Mouse (Mus musculus) Patski (cell line): ENCODE measurements around the gene Agrn. TPM values are rescaled to one million over a fixed set of nuclear protein-coding genes. Genes with fewer than 3 reads are reported as not detected.
A peak's percentile ranks its signal among the peaks of the same experiment; 100 is the strongest.

Experiments
- ATAC-seq: fragments of 100-300 bp; one replicate; pipeline ENCODE4 v1.8.0; 2021
- CTCF ChIA-PET: fragments of 350-600 bp; sonication (Branson Sonifier 250); formaldehyde crosslinking; loops from one replicate; lab custom pipeline; 2022; ENCODE audit warnings: inconsistent platforms; lab: Charles Lee
- POLR2A ChIA-PET: fragments of 350-600 bp; sonication (Branson Sonifier 250); formaldehyde crosslinking; loops from one replicate; lab custom pipeline; 2022; ENCODE audit warnings: antibody characterized with exemption, inconsistent platforms; lab: Charles Lee
- DNase-seq: peaks from one replicate; pipeline ENCODE4 v3.0.0-alpha.2; 2011; ENCODE audit warnings: low read depth, low spot score
- H3K27me3 ChIP-seq: fragments of 371-371 bp; one replicate; pipeline ENCODE4 v1.5.1; 2021
- CTCF ChIP-seq: fragments of 100-300 bp; IDR thresholded peaks from one replicate; pipeline ENCODE4 v1.5.1; 2021
- in situ Hi-C: fragments of 300-500 bp; cut with MboI; formaldehyde crosslinking; loops from 3 replicates; pipeline ENCODE4 v1.11.1; 2018; ENCODE audit warnings: low pct_unique_long_range_greater_than_20kb, mixed read lengths
- polyA plus RNA-seq: library from polyadenylated mRNA; unstranded; gene quantifications from one replicate; pipeline ENCODE4 v1.2.3, GENCODE M21; 2021

The Agrn gene
- polyA plus RNA-seq, result 166 TPM

DNA sequence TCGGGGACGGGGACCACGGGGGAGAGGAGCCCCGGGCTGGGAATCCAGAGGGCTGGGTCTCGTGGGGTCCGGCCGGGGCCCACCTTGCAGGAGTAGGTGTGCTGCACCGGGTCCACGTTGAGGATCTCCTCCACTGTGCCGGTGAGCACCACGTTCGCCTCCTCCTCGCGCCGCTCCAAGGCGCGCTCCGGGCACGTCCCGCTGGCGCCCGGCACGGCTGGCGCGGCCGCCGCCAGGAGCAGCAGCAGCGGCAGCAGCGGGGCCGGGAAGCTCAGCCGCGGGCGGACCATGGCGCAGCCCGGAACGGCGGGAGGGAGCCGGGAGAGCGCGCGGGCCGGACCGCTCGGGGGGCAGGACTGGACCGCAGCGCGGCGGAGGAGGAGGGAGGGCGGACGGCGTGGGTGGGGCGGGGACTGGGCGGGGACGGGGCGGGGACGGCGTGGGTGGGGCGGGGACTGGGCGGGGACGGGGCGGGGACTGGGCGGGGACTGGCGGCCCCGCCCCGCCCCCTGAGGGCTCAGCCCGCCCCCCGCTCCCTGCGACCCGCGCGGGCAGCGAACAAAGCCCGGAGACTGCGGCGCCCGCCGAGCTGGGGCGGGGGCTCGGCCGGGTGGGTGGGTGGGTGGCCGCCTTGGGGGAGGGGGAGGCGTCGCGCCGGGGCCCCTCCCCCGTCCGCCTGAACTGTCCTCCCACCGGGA lies at the start of gene Agrn:
TSS of gene Agrn (minus strand) at position 358 of the 698 bp plus-strand sequence.
- H3K27me3 ChIP-seq, result no peaks in the 10 kb centered on the region
- ATAC-seq, result peak; percentile 37
- TF ChIP-seq CTCF, result no peak
- CTCF ChIA-PET, result no interaction called here
- no peak for DNase-seq
- POLR2A ChIA-PET, result interaction anchor here (0.7 kb wide), 1 partner anchor 115 kb away, joined by 3 read pairs; no protein-coding TSS in a partner anchor
- in situ Hi-C loops, result no loop called here

- CTCF ChIA-PET, result no interaction called here
- no peak for TF ChIP-seq CTCF
- DNase-seq, result no peak
- H3K27me3 ChIP-seq, result no peaks in the 10 kb centered on the region
- in situ Hi-C loops, result no loop called here
- POLR2A ChIA-PET, result no interaction called here
- ATAC-seq, result no peak
Observed at GRCm38 (mm10) chr4:156236651-156237447, 39.6 kb upstream of the Agrn start.

GRCm38 (mm10) chr4:156235808-156236533 lies 38.7 kb upstream of the Agrn start, which contains the start of gene Noc2l:
Gene Noc2l, plus strand, starts transcription at chr4:156236010.
- ChIA-PET POLR2A (no interaction called here), CTCF (no interaction called here)
- ATAC-seq (no peak), DNase-seq (no peak)
- in situ Hi-C loops, result no loop called here
- TF ChIP-seq CTCF, result no peak
- no peaks in the 10 kb centered on the region for H3K27me3 ChIP-seq

- no peak for TF ChIP-seq CTCF
Observed at GRCm38 (mm10) chr4:156235360-156235770, 38.1 kb upstream of the Agrn start.

DNA sequence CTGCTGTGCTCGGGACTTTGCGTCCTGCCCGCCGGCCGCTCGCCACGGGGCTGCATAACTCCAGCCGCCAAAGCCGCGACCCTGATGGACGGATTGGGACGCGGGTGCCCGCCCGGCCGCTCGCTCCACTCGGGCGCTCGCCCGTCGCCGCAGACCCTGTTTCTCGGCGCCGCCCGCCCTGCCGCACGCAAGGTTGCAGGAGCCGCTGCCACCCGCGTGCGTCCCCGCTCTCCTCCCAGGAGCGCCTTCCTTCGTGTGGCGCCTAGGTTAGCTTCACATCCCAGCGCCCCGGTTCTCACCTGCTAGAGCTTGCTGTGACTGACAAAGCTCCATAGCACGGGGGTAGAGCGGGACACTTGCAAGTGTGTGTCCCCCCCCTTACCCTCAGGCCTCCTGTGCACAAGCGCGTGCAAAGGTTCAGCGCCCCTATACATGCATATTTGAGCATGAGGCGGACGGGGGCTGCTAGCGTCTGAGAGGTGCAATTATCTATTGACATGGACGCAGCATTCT lies 37.5 kb upstream of the Agrn start, which contains the start of gene Plekhn1:
TSS of gene Plekhn1 (minus strand) at position 157 of the 513 bp plus-strand sequence.
- DNase-seq (no peak), ATAC-seq (no peak)
- CTCF ChIA-PET, result no interaction called here
- TF ChIP-seq CTCF, result no peak
- H3K27me3 ChIP-seq, result no peaks in the 10 kb centered on the region
- POLR2A ChIA-PET, result interaction anchor here (0.6 kb wide), 1 partner anchor 339 kb away, joined by 3 read pairs; no protein-coding TSS in a partner anchor
- in situ Hi-C loops, result no loop called here

More at GRCm38 (mm10) chr4:156235360-156235770, 38.1 kb upstream of the Agrn start:
- CTCF ChIA-PET, result no interaction called here
- no peak for DNase-seq
- POLR2A ChIA-PET, result interaction anchor here (0.6 kb wide), 1 partner anchor 339 kb away, joined by 3 read pairs; no protein-coding TSS in a partner anchor
- no peak for ATAC-seq
- no peaks in the 10 kb centered on the region for H3K27me3 ChIP-seq
- in situ Hi-C loops, result no loop called here

DNA sequence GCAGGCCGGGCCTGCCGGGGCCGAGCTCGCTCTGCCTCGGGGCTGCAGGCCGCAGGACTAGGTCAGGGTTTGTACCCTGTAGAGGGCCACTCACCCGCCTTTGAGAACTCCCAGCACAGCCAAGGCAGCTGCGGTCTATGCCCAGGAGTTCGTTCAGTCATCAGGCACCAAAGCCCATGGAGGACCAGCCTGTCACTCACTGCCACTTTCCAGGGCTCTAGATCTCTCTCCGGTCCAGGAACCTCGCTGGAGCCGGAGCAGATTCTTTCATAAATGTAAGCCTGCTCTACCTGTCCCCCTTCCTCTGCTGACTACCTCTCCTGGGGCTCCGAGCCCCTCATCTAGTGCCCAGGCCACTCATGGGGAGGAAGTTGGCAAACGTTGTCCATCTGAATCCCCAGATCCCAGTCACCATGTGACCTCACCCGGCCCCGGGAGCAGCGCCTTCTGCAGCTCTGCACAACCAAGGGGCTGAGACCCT lies 36.8 kb upstream of the Agrn start:
- CTCF ChIA-PET, result no interaction called here
- no peaks in the 10 kb centered on the region for H3K27me3 ChIP-seq
- ATAC-seq (no peak), DNase-seq (no peak)
- in situ Hi-C loops, result no loop called here
- POLR2A ChIA-PET, result no interaction called here
- no peak for TF ChIP-seq CTCF

- in situ Hi-C loops, result no loop called here
- DNase-seq, result no peak
- H3K27me3 ChIP-seq, result no peaks in the 10 kb centered on the region
- CTCF ChIA-PET, result no interaction called here
- POLR2A ChIA-PET, result no interaction called here
- no peak for ATAC-seq
- TF ChIP-seq CTCF, result no peak
Observed at GRCm38 (mm10) chr4:156228393-156229024, 31.2 kb upstream of the Agrn start.

GRCm38 (mm10) chr4:156227752-156228392 lies 30.6 kb upstream of the Agrn start:
- ChIA-PET CTCF (no interaction called here), POLR2A (no interaction called here)
- in situ Hi-C loops, result no loop called here
- H3K27me3 ChIP-seq, result no peaks in the 10 kb centered on the region
- DNase-seq (no peak), ATAC-seq (no peak)
- no peak for TF ChIP-seq CTCF

DNA sequence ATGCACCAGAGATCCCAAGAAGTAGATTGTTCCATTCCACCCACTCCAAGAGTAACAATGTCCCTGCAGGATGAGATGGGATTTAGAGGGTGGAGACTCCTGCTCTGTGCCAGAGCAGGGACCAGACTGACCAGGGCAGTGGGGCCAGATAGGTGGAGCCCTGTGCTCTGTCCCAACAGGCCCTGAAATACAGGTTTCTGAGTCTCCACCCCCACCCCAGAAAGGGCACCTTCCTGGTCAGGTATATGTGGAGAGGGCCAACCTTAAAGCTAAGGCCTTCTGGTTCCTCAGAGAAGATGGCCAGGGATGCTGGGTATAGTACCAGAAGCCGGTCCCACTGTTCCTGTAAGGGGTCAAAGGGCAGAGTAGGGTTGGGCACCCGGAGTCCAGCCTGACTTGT lies 27.0 kb upstream of the Agrn start:
- in situ Hi-C loops, result no loop called here
- TF ChIP-seq CTCF, result no peak
- POLR2A ChIA-PET, result no interaction called here
- CTCF ChIA-PET, result no interaction called here
- DNase-seq, result no peak
- H3K27me3 ChIP-seq, result no peaks in the 10 kb centered on the region
- ATAC-seq, result no peak

DNA sequence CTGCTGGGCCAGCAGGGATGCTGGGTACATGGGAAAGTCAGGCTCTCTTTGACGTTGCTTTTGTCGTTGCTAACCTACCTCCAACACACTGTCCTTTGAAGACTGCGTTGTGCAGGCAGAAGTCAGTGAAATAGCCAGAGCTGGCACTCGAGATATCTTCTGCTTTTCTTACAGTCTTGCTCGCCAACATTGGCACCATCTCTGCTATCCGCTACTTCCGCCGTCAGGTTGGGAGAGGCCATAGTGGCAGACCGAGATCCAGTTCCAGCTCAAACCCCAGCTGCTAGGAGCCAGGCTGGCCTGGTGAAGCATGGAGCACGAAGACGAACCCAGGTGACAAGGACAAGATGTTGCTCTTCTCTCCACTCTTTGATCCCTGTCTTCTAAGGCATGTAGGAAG lies 22.6 kb upstream of the Agrn start:
- CTCF ChIA-PET, result no interaction called here
- TF ChIP-seq CTCF, result no peak
- in situ Hi-C loops, result no loop called here
- no peak for DNase-seq
- ATAC-seq, result no peak
- H3K27me3 ChIP-seq, result no peaks in the 10 kb centered on the region
- POLR2A ChIA-PET, result no interaction called here
